Comparison of ENCODE assay signal across 10 mouse cellular contexts in genomic region chr12:57185475-57185874, GRCm38 (mm10). TPM values are rescaled to one million over a fixed set of nuclear protein-coding genes. Genes with fewer than 3 reads are reported as not detected.
DNase-seq lines count a peak whose midpoint lies in the region; ATAC-seq and TF ChIP-seq lines count a peak whose summit lies in the region.
"Had no signal": no experiment of that assay in that cellular context is flagged by ENCODE, and none has a peak within 500 bp of the region (broad histone marks: within the 10 kb centered on the region; RNA-seq: fewer than 3 reads in every experiment).

No protein-coding gene starts in this region.

- H3K36me3 ChIP-seq in testis, adult 2 months (ENCODE audit: control insufficient read depth, insufficient read depth, low read length): no peaks in the 10 kb centered on the region

- peak; percentile 66 for TF ChIP-seq CTCF in gastrocnemius, adult 2 months (IDR thresholded peaks at IDR 0.05)
- TF ChIP-seq CTCF in testis, adult 2 months (IDR thresholded peaks at IDR 0.05; ENCODE audit: control insufficient read depth, insufficient read depth, insufficient replicate concordance, low read depth, low read length): peak; percentile 15; the same call in 1 of the 2 replicates

- TF ChIP-seq POLR2A in testis, adult 2 months (IDR thresholded peaks at IDR 0.05; ENCODE audit: control insufficient read depth, low read depth, low read length): no peak

- no peak for ATAC-seq in inflammation-experienced regulatory T-cells, adult 6 months
- ATAC-seq: midbrain, embryonic 16.5 days had no signal

- no peaks in the 10 kb centered on the region for H3K27me3 ChIP-seq in testis, adult 2 months (ENCODE audit: control insufficient read depth, insufficient read depth, low read length)

- no peak overlapping the region for H3K4me3 ChIP-seq in gastrocnemius, adult 2 months
- no peak overlapping the region for H3K4me3 ChIP-seq in testis, adult 2 months (ENCODE audit: control insufficient read depth, low read depth, low read length)

- intact Hi-C loops in gastrocnemius, adult 2 months (cut with DNase I): no loop called here
- intact Hi-C loops in left cerebral cortex, postnatal 36 days (cut with DNase I): loop anchor here (5.0 to 10.0 kb wide), 2 partner anchors 201 to 598 kb away; no protein-coding TSS in a partner anchor

- no peak for DNase-seq in gastrocnemius, adult 2 months
- DNase-seq in gastrocnemius, adult 18-20 months (ENCODE audit: low spot score): no peak
- DNase-seq in testis, postnatal 14 days (ENCODE audit: low spot score): no peak
- DNase-seq in forelimb bud, embryonic 11.5 days (ENCODE audit: low read depth, low spot score): peak; percentile 20
- DNase-seq in cerebellum, adult 9-10 months: no peak
- no peak for DNase-seq in left cerebral cortex, postnatal 36 days (ENCODE audit: low spot score in 2 of 2)
- DNase-seq: cerebellum, adult 11 months had no signal

- H3K27ac ChIP-seq in gastrocnemius, adult 2 months: no peak overlapping the region
- no peak overlapping the region for H3K27ac ChIP-seq in testis, adult 2 months (ENCODE audit: control insufficient read depth, insufficient read depth, low read depth, low read length)

- no peaks in the 10 kb centered on the region for H3K4me1 ChIP-seq in testis, adult 2 months (ENCODE audit: control insufficient read depth, insufficient read depth, low read length)

RNA-seq across cellular contexts. Expression of gene Slc25a21, which starts 11.8 kb away (rescaled TPM):
- under 1 TPM; 0.15 to 0.17 TPM for total RNA-seq in gastrocnemius, adult 2 months (2021)
- under 1 TPM in 1 of 2 experiments, not detected in 1; 0.33 TPM for total RNA-seq in gastrocnemius, adult 18-20 months (2021)
- 0.75 and 0.84 TPM in 2 replicates for polyA plus RNA-seq in testis, adult 2 months (2012; rRNA removed)
- polyA plus RNA-seq in inflammation-experienced regulatory T-cells, adult 6 months (2017; shearing (Covaris generic)): not detected
- under 1 TPM; 0.54 to 0.66 TPM for total RNA-seq in left cerebral cortex, postnatal 36 days (2021)

RNA-seq across cellular contexts. Expression of gene Prps1l3, which starts 44.7 kb away (rescaled TPM):
- 10 to 100 TPM; 23.9 to 27.7 TPM for total RNA-seq in gastrocnemius, adult 2 months (2021)
- total RNA-seq in gastrocnemius, adult 18-20 months (2021): 10 to 100 TPM; 26.0 to 28.1 TPM
- polyA plus RNA-seq in testis, adult 2 months (2012; rRNA removed): 15.3 and 18.8 TPM in 2 replicates
- polyA plus RNA-seq in inflammation-experienced regulatory T-cells, adult 6 months (2017; shearing (Covaris generic)): 10 to 100 TPM; 55.6 to 67.5 (median 59.2) TPM
- total RNA-seq in left cerebral cortex, postnatal 36 days (2021): 10 to 100 TPM; 12.9 to 14.6 TPM

RNA-seq across cellular contexts. Expression of gene Mipol1, which starts 44.8 kb away (rescaled TPM):
- 1 to 10 TPM; 3.0 to 3.4 TPM for total RNA-seq in gastrocnemius, adult 2 months (2021)
- total RNA-seq in gastrocnemius, adult 18-20 months (2021): 1 to 10 TPM; 3.1 to 4.0 TPM
- 2.7 and 4.1 TPM in 2 replicates for polyA plus RNA-seq in testis, adult 2 months (2012; rRNA removed)
- 10 to 100 TPM in 2 of 3 experiments, 1 to 10 TPM in 1; 6.7 to 17.1 (median 13.9) TPM for polyA plus RNA-seq in inflammation-experienced regulatory T-cells, adult 6 months (2017; shearing (Covaris generic))
- 1 to 10 TPM; 4.8 to 7.3 TPM for total RNA-seq in left cerebral cortex, postnatal 36 days (2021)
